Mouse (Mus musculus): Measurements from ENCODE around the gene Dixdc1. TPM values are rescaled to one million over a fixed set of nuclear protein-coding genes. Genes with fewer than 3 reads are reported as not detected.

The Dixdc1 gene
- total and polyA plus RNA-seq, 2 experiments from 2014 or later, result 26.8 to 54.3 TPM

GRCm38 (mm10) chr9:50667579-50668498 lies 71.5 kb downstream of the Dixdc1 start:
- H3K9ac ChIP-seq, result no peak overlapping the region
- H3K9me3 ChIP-seq (ENCODE audit: low read length), result no peaks in the 10 kb centered on the region
- TF ChIP-seq CTCF (IDR thresholded peaks at IDR 0.05; ENCODE audit: low read depth), result no peak
- 79% methylated on average over 8 of the region's 8 CpGs for WGBS
- H3K36me3 ChIP-seq (ENCODE audit: insufficient read depth), result peaks cover 26% of the 10 kb centered on the region
- no peaks in the 10 kb centered on the region for H3K4me1 ChIP-seq (ENCODE audit: insufficient read depth)
- H3K27ac ChIP-seq (ENCODE audit: low read depth, low read length), result no peak overlapping the region
- DNase-seq (no peak), ATAC-seq (no peak)
- H3K4me3 ChIP-seq (ENCODE audit: low read depth, low read length), result no peak overlapping the region
- H3K4me2 ChIP-seq (ENCODE audit: low read depth), result no peak overlapping the region
- H3K27me3 ChIP-seq (ENCODE audit: insufficient read depth, low read length), result no peaks in the 10 kb centered on the region

- H3K4me3 ChIP-seq (ENCODE audit: low read depth, low read length), result no peak overlapping the region
- no peaks in the 10 kb centered on the region for H3K4me1 ChIP-seq (ENCODE audit: insufficient read depth)
- H3K27me3 ChIP-seq (ENCODE audit: insufficient read depth, low read length), result no peaks in the 10 kb centered on the region
- DNase-seq (no peak), ATAC-seq (no peak)
- no peak for TF ChIP-seq CTCF (IDR thresholded peaks at IDR 0.05; ENCODE audit: low read depth)
- H3K36me3 ChIP-seq (ENCODE audit: insufficient read depth), result peaks cover 26% of the 10 kb centered on the region
- WGBS, result 86% methylated on average over 6 of the region's 6 CpGs
- no peak overlapping the region for H3K4me2 ChIP-seq (ENCODE audit: low read depth)
- no peak overlapping the region for H3K9ac ChIP-seq
- H3K9me3 ChIP-seq (ENCODE audit: low read length), result no peaks in the 10 kb centered on the region
- no peak overlapping the region for H3K27ac ChIP-seq (ENCODE audit: low read depth, low read length)
Measured at GRCm38 (mm10) chr9:50666442-50666841, 72.9 kb downstream of the Dixdc1 start.

GRCm38 (mm10) chr9:50664826-50665225 lies 74.5 kb downstream of the Dixdc1 start:
- no peaks in the 10 kb centered on the region for H3K27me3 ChIP-seq (ENCODE audit: insufficient read depth, low read length)
- no peak for TF ChIP-seq CTCF (IDR thresholded peaks at IDR 0.05; ENCODE audit: low read depth)
- DNase-seq (peak; percentile 6), ATAC-seq (no peak; the same call in 1 of the 2 replicates)
- H3K36me3 ChIP-seq (ENCODE audit: insufficient read depth), result peaks cover 26% of the 10 kb centered on the region
- no peak overlapping the region for H3K9ac ChIP-seq
- H3K9me3 ChIP-seq (ENCODE audit: low read length), result no peaks in the 10 kb centered on the region
- no peaks in the 10 kb centered on the region for H3K4me1 ChIP-seq (ENCODE audit: insufficient read depth)
- H3K4me3 ChIP-seq (ENCODE audit: low read depth, low read length), result no peak overlapping the region
- no peak overlapping the region for H3K4me2 ChIP-seq (ENCODE audit: low read depth)
- WGBS, result 71% methylated on average over 5 of the region's 5 CpGs
- no peak overlapping the region for H3K27ac ChIP-seq (ENCODE audit: low read depth, low read length)

GRCm38 (mm10) chr9:50660431-50660830 lies 78.9 kb downstream of the Dixdc1 start:
- H3K27ac ChIP-seq (ENCODE audit: low read depth, low read length), result no peak overlapping the region
- 13% methylated on average over 12 of the region's 12 CpGs for WGBS
- peak; percentile 16 for DNase-seq
- H3K4me3 ChIP-seq (ENCODE audit: low read depth, low read length), result peak overlapping the region; percentile 76
- peaks cover 10% of the 10 kb centered on the region for H3K36me3 ChIP-seq (ENCODE audit: insufficient read depth)
- TF ChIP-seq CTCF (IDR thresholded peaks at IDR 0.05; ENCODE audit: low read depth), result no peak
- H3K27me3 ChIP-seq (ENCODE audit: insufficient read depth, low read length), result no peaks in the 10 kb centered on the region
- no peaks in the 10 kb centered on the region; the same call in 1 of the 2 replicates for H3K4me1 ChIP-seq (ENCODE audit: insufficient read depth)
- peak overlapping the region; percentile 85; the same call in 1 of the 2 replicates for H3K9ac ChIP-seq
- ATAC-seq, result no peak
- no peaks in the 10 kb centered on the region for H3K9me3 ChIP-seq (ENCODE audit: low read length)
- H3K4me2 ChIP-seq (ENCODE audit: low read depth), result peak overlapping the region; percentile 76

- H3K36me3 ChIP-seq (ENCODE audit: insufficient read depth), result peaks cover 5% of the 10 kb centered on the region; the same call in 1 of the 2 replicates
- peak; percentile 93 for ATAC-seq
- no peaks in the 10 kb centered on the region; the same call in 1 of the 2 replicates for H3K4me1 ChIP-seq (ENCODE audit: insufficient read depth)
- DNase-seq, result peak; percentile 92
- H3K4me2 ChIP-seq (ENCODE audit: low read depth), result peak within 1 kb of the TSS; percentile 76
- no peak for TF ChIP-seq CTCF (IDR thresholded peaks at IDR 0.05; ENCODE audit: low read depth)
- H3K27me3 ChIP-seq (ENCODE audit: insufficient read depth, low read length), result no peaks in the 10 kb centered on the region
- under 1% methylated on average over 61 of the region's 63 CpGs for WGBS
- H3K27ac ChIP-seq (ENCODE audit: low read depth, low read length), result peak within 1 kb of the TSS; percentile 90
- peak within 1 kb of the TSS; percentile 85 for H3K9ac ChIP-seq
- peak within 1 kb of the TSS; percentile 76 for H3K4me3 ChIP-seq (ENCODE audit: low read depth, low read length)
- H3K9me3 ChIP-seq (ENCODE audit: low read length), result no peaks in the 10 kb centered on the region
Measured at GRCm38 (mm10) chr9:50659392-50660217, 79.7 kb downstream of the Dixdc1 start, which contains the start of gene Dlat. Gene Dlat (minus strand): TSS chr9:50659780.

GRCm38 (mm10) chr9:50658941-50659388 lies 80.4 kb downstream of the Dixdc1 start:
- no peak for TF ChIP-seq CTCF (IDR thresholded peaks at IDR 0.05; ENCODE audit: low read depth)
- ATAC-seq, result peak; percentile 3; the same call in 1 of the 2 replicates
- Histone ChIP-seq H3K9me3 (ENCODE audit: low read length) (no peaks in the 10 kb centered on the region), H3K4me1 (ENCODE audit: insufficient read depth) (no peaks in the 10 kb centered on the region; the same call in 1 of the 2 replicates), H3K9ac (peak overlapping the region; percentile 85), H3K27me3 (ENCODE audit: insufficient read depth, low read length) (no peaks in the 10 kb centered on the region), H3K4me3 (ENCODE audit: low read depth, low read length) (peak overlapping the region; percentile 76), H3K36me3 (ENCODE audit: insufficient read depth) (peaks cover 10% of the 10 kb centered on the region; the same call in 1 of the 2 replicates), H3K27ac (ENCODE audit: low read depth, low read length) (peak overlapping the region; percentile 90), H3K4me2 (ENCODE audit: low read depth) (peak overlapping the region; percentile 76)
- no peak for DNase-seq
- WGBS, result under 1% methylated on average over 28 of the region's 28 CpGs
